Mouse (Mus musculus): Measurements from ENCODE around the gene Renbp. TPM values are rescaled to one million over a fixed set of nuclear protein-coding genes. Genes with fewer than 3 reads are reported as not detected.

Gene Renbp
- polyA plus RNA-seq, 1 experiment from 2014 or later: 20.3 TPM

GRCm38 (mm10) chrX:73891551-73892152 lies 39.0 kb downstream of the Renbp start, which contains the start of gene Avpr2:
Gene Avpr2 (plus strand): TSS chrX:73892102.
- WGBS: 80% methylated on average over 6 of the region's 6 CpGs
- no peak for DNase-seq (ENCODE audit: low spot score)

GRCm38 (mm10) chrX:73881463-73881862 lies 49.2 kb downstream of the Renbp start:
- Histone ChIP-seq H3K36me3 (replicated peaks; ENCODE audit: control insufficient read depth, insufficient read depth, low read depth, low read length) (no peaks in the 10 kb centered on the region), H3K4me3 (ENCODE audit: low read depth, low read length) (no peak overlapping the region), H3K9ac (replicated peaks; ENCODE audit: low read length) (no peak overlapping the region), H3K4me1 (ENCODE audit: control insufficient read depth, insufficient read depth, low read length) (no peaks in the 10 kb centered on the region), H3K9me3 (replicated peaks; ENCODE audit: control insufficient read depth, low read length) (no peaks in the 10 kb centered on the region), H3K4me2 (ENCODE audit: low read depth, low read length) (no peak overlapping the region), H3K27ac (replicated peaks; ENCODE audit: low read depth, low read length) (no peak overlapping the region), H3K27me3 (ENCODE audit: control insufficient read depth, insufficient read depth, low read length) (peaks cover 6% of the 10 kb centered on the region; the same call in 1 of the 2 replicates)
- 12% methylated on average over 6 of the region's 6 CpGs for WGBS
- DNase-seq (ENCODE audit: low spot score) (peak; percentile 1), ATAC-seq (replicated peaks; ENCODE audit: insufficient number of reproducible peaks, low FRiP score, low TSS enrichment, low read depth) (no peak)

More at GRCm38 (mm10) chrX:73891551-73892152, 39.0 kb downstream of the Renbp start, which contains the start of gene Avpr2:
- Histone ChIP-seq H3K9me3 (replicated peaks; ENCODE audit: control insufficient read depth, low read length) (no peaks in the 10 kb centered on the region), H3K27me3 (ENCODE audit: control insufficient read depth, insufficient read depth, low read length) (no peaks in the 10 kb centered on the region), H3K36me3 (replicated peaks; ENCODE audit: control insufficient read depth, insufficient read depth, low read depth, low read length) (no peaks in the 10 kb centered on the region), H3K4me1 (ENCODE audit: control insufficient read depth, insufficient read depth, low read length) (no peaks in the 10 kb centered on the region), H3K4me2 (ENCODE audit: low read depth, low read length) (no peak within 1 kb of the TSS), H3K27ac (replicated peaks; ENCODE audit: low read depth, low read length) (no peak within 1 kb of the TSS), H3K4me3 (ENCODE audit: low read depth, low read length) (no peak within 1 kb of the TSS), H3K9ac (replicated peaks; ENCODE audit: low read length) (no peak within 1 kb of the TSS)
- no peak for ATAC-seq (replicated peaks; ENCODE audit: insufficient number of reproducible peaks, low FRiP score, low TSS enrichment, low read depth)

GRCm38 (mm10) chrX:73881036-73881427 lies 49.6 kb downstream of the Renbp start:
- Histone ChIP-seq H3K4me1 (ENCODE audit: control insufficient read depth, insufficient read depth, low read length) (no peaks in the 10 kb centered on the region), H3K9me3 (replicated peaks; ENCODE audit: control insufficient read depth, low read length) (no peaks in the 10 kb centered on the region), H3K27ac (replicated peaks; ENCODE audit: low read depth, low read length) (no peak overlapping the region), H3K27me3 (ENCODE audit: control insufficient read depth, insufficient read depth, low read length) (peaks cover 6% of the 10 kb centered on the region; the same call in 1 of the 2 replicates), H3K4me2 (ENCODE audit: low read depth, low read length) (peak overlapping the region; percentile 70), H3K36me3 (replicated peaks; ENCODE audit: control insufficient read depth, insufficient read depth, low read depth, low read length) (no peaks in the 10 kb centered on the region), H3K9ac (replicated peaks; ENCODE audit: low read length) (peak overlapping the region; percentile 9; the same call in 1 of the 2 replicates), H3K4me3 (ENCODE audit: low read depth, low read length) (peak overlapping the region; percentile 36)
- ATAC-seq (replicated peaks; ENCODE audit: insufficient number of reproducible peaks, low FRiP score, low TSS enrichment, low read depth): 0 out of 2 replicates have a peak, but pooled peaks have one; percentile 59
- WGBS: 25% methylated on average over 16 of the region's 16 CpGs
- DNase-seq (ENCODE audit: low spot score): peak; percentile 15

GRCm38 (mm10) chrX:73880194-73881035 lies 50.2 kb downstream of the Renbp start:
- peak; percentile 21 for DNase-seq (ENCODE audit: low spot score)
- no peaks in the 10 kb centered on the region for H3K4me1 ChIP-seq (ENCODE audit: control insufficient read depth, insufficient read depth, low read length)
- H3K4me3 ChIP-seq (ENCODE audit: low read depth, low read length): peak overlapping the region; percentile 36
- peak overlapping the region; percentile 9; the same call in 1 of the 2 replicates for H3K9ac ChIP-seq (replicated peaks; ENCODE audit: low read length)
- peak; percentile 23; the same call in 1 of the 2 replicates for ATAC-seq (replicated peaks; ENCODE audit: insufficient number of reproducible peaks, low FRiP score, low TSS enrichment, low read depth)
- no peaks in the 10 kb centered on the region for H3K9me3 ChIP-seq (replicated peaks; ENCODE audit: control insufficient read depth, low read length)
- H3K36me3 ChIP-seq (replicated peaks; ENCODE audit: control insufficient read depth, insufficient read depth, low read depth, low read length): no peaks in the 10 kb centered on the region
- no peak overlapping the region for H3K27ac ChIP-seq (replicated peaks; ENCODE audit: low read depth, low read length)
- H3K27me3 ChIP-seq (ENCODE audit: control insufficient read depth, insufficient read depth, low read length): peaks cover 6% of the 10 kb centered on the region; the same call in 1 of the 2 replicates
- WGBS: 21% methylated on average over 35 of the region's 48 CpGs
- peak overlapping the region; percentile 70 for H3K4me2 ChIP-seq (ENCODE audit: low read depth, low read length)

- Histone ChIP-seq H3K9ac (replicated peaks; ENCODE audit: low read length) (no peak overlapping the region), H3K27ac (replicated peaks; ENCODE audit: low read depth, low read length) (no peak overlapping the region), H3K36me3 (replicated peaks; ENCODE audit: control insufficient read depth, insufficient read depth, low read depth, low read length) (no peaks in the 10 kb centered on the region), H3K9me3 (replicated peaks; ENCODE audit: control insufficient read depth, low read length) (no peaks in the 10 kb centered on the region), H3K4me2 (ENCODE audit: low read depth, low read length) (no peak overlapping the region), H3K4me1 (ENCODE audit: control insufficient read depth, insufficient read depth, low read length) (no peaks in the 10 kb centered on the region), H3K27me3 (ENCODE audit: control insufficient read depth, insufficient read depth, low read length) (peaks cover 6% of the 10 kb centered on the region; the same call in 1 of the 2 replicates), H3K4me3 (ENCODE audit: low read depth, low read length) (no peak overlapping the region)
- ATAC-seq (replicated peaks; ENCODE audit: insufficient number of reproducible peaks, low FRiP score, low TSS enrichment, low read depth): no peak
- no peak for DNase-seq (ENCODE audit: low spot score)
- WGBS: 62% methylated on average over 1 of the region's 1 CpGs
Observed at GRCm38 (mm10) chrX:73877014-73877413, 53.6 kb downstream of the Renbp start.

- Histone ChIP-seq H3K4me1 (ENCODE audit: control insufficient read depth, insufficient read depth, low read length) (no peaks in the 10 kb centered on the region), H3K4me2 (ENCODE audit: low read depth, low read length) (no peak overlapping the region), H3K36me3 (replicated peaks; ENCODE audit: control insufficient read depth, insufficient read depth, low read depth, low read length) (no peaks in the 10 kb centered on the region), H3K4me3 (ENCODE audit: low read depth, low read length) (no peak overlapping the region), H3K9ac (replicated peaks; ENCODE audit: low read length) (no peak overlapping the region), H3K9me3 (replicated peaks; ENCODE audit: control insufficient read depth, low read length) (no peaks in the 10 kb centered on the region), H3K27ac (replicated peaks; ENCODE audit: low read depth, low read length) (no peak overlapping the region), H3K27me3 (ENCODE audit: control insufficient read depth, insufficient read depth, low read length) (peaks cover 6% of the 10 kb centered on the region; the same call in 1 of the 2 replicates)
- no peak for ATAC-seq (replicated peaks; ENCODE audit: insufficient number of reproducible peaks, low FRiP score, low TSS enrichment, low read depth)
- whole genome bisulfite sequencing: 60% methylated on average over 2 of the region's 2 CpGs
- DNase-seq (ENCODE audit: low spot score): no peak
Observed at GRCm38 (mm10) chrX:73875881-73876280, 54.8 kb downstream of the Renbp start.

Data from embryonic facial prominence, embryonic 11.5 days (tissue).